Mouse (Mus musculus): ENCODE measurements around the gene Scrt2. TPM values are rescaled to one million over a fixed set of nuclear protein-coding genes. Genes with fewer than 3 reads are reported as not detected.

Scrt2 gene
- polyA plus RNA-seq, 1 experiment from 2014 or later: not detected

DNA sequence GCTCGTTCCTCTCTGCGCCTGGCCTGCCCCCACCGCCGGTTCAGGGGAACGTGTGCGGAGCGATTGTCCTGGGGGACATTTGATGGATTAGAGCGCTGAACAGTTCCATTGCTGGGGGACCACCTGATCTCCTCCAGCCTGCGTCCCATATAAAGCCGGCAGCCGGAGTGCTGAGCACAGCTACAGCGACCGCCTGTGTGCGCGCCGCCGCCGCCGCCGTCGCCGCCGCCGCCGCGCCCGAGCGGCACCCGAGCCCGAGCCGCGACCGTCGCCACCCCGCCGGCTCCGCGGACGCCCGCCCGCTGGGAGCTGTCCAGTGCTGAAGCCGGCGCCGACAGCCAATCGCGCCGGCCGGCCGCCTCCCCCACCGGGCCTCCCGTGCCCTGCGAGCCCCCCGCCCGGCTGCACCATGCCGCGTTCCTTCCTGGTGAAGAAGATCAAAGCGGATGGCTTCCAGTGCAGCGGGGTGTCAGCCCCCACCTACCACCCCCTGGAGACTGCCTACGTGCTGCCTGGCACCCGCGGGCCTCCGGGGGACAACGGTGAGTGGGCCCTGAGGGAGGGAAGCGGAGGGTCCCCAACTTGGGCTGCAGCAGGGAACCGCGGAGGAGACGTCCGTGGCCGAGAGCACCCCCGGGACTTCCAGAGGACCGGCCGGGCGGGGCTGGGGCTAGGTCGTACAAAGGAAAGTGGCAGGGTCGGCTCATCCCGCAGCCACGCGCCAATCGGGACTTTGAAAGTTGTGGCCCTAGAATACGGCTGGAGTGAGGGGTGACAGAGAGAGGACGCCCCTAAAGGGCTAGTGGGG is 516 bp downstream of the Scrt2 start:
- Histone ChIP-seq H3K27ac (ENCODE audit: low read length) (no peak overlapping the region), H3K9ac (replicated peaks; ENCODE audit: low read depth) (no peak overlapping the region), H3K4me2 (replicated peaks; ENCODE audit: low read depth, low read length) (peak overlapping the region; percentile 42), H3K36me3 (ENCODE audit: insufficient read depth, low read length) (no peaks in the 10 kb centered on the region), H3K4me3 (ENCODE audit: low read depth, low read length) (no peak overlapping the region), H3K27me3 (replicated peaks; ENCODE audit: insufficient read depth, low read length) (peaks cover 45% of the 10 kb centered on the region), H3K9me3 (ENCODE audit: low read length) (no peaks in the 10 kb centered on the region), H3K4me1 (ENCODE audit: insufficient read depth, low read depth, low read length) (0 out of 2 replicates have a peak, but pooled peaks cover 4% of the 10 kb centered on the region)
- no peak for TF ChIP-seq EP300 (IDR thresholded peaks at IDR 0.05)
- WGBS: under 1% methylated on average over 49 of the region's 81 CpGs
- peak; percentile 93 for ATAC-seq
- DNase-seq (ENCODE audit: low spot score): peak; percentile 82

DNA sequence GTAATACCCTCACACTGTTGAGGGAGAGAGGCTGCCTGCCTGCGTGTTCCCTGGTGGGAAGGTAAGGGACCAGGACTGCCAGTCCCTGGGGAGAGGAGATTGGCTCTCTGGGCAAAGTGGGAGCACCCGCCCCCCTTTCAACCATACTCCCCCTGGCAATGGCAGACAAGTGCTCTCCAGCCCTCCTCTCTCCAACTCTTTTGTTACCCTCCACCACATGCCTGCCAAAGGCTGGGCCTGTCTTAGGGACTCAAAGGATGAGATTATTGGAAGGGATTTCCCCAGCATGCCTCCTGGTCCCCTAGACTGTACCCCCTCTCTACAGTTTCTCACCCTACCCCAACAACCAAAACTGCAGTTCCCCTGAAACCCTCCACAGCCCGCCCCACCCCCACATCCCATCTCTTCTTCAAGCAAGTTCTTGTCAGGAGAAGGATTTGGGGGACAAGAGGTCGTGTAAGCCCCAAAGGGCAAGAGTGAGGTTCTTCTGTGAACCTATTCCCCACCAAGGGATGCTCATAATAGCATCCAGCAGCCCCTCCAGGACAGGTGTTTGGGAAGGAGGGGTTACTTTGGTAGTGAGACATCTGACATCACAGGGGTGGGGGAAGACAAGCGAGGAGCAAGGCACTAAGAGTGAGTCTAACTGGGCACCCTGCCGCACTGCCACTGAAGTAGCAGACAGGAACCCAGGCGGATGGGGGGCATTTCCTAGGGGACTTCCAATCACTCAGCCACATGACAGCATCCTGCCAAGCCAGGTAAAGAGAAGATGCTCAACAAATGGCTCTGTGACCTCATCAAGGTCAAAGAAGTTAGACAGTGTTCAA is 1.3 kb downstream of the Scrt2 start:
- Histone ChIP-seq H3K4me3 (ENCODE audit: low read depth, low read length) (no peak overlapping the region), H3K4me1 (ENCODE audit: insufficient read depth, low read depth, low read length) (0 out of 2 replicates have a peak, but pooled peaks cover 4% of the 10 kb centered on the region), H3K27ac (ENCODE audit: low read length) (no peak overlapping the region), H3K9ac (replicated peaks; ENCODE audit: low read depth) (no peak overlapping the region), H3K27me3 (replicated peaks; ENCODE audit: insufficient read depth, low read length) (peaks cover 41% of the 10 kb centered on the region), H3K36me3 (ENCODE audit: insufficient read depth, low read length) (no peaks in the 10 kb centered on the region), H3K9me3 (ENCODE audit: low read length) (no peaks in the 10 kb centered on the region), H3K4me2 (replicated peaks; ENCODE audit: low read depth, low read length) (no peak overlapping the region)
- no peak for DNase-seq (ENCODE audit: low spot score)
- TF ChIP-seq EP300 (IDR thresholded peaks at IDR 0.05): no peak
- TF ChIP-seq CTCF (IDR thresholded peaks at IDR 0.05): no peak
- ATAC-seq: no peak
- WGBS: 27% methylated on average over 6 of the region's 7 CpGs

DNA sequence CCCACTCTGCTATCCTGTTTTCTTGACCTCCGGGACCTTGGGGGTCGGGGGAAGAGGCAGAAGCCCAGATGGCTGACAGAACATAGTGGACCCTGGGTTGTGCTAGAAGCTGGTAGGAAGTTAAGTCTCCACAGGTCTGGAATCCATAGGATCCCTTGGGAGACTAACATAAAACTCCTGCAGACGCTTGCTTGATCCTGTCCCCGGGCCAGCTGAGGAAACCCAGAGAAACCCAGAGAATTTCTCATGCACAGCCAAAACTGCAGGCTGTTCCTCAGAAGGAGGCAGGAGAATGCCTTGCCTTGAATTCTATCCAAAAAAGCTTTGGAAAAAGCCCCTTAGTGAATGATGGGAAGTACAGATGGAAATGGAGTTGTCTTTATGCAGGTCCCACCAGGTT is 2.1 kb downstream of the Scrt2 start:
- DNase-seq (ENCODE audit: low spot score) (no peak), ATAC-seq (no peak)
- Histone ChIP-seq H3K9me3 (ENCODE audit: low read length) (no peaks in the 10 kb centered on the region), H3K36me3 (ENCODE audit: insufficient read depth, low read length) (no peaks in the 10 kb centered on the region), H3K4me1 (ENCODE audit: insufficient read depth, low read depth, low read length) (0 out of 2 replicates have a peak, but pooled peaks cover 4% of the 10 kb centered on the region), H3K4me2 (replicated peaks; ENCODE audit: low read depth, low read length) (no peak overlapping the region), H3K4me3 (ENCODE audit: low read depth, low read length) (no peak overlapping the region), H3K9ac (replicated peaks; ENCODE audit: low read depth) (no peak overlapping the region), H3K27me3 (replicated peaks; ENCODE audit: insufficient read depth, low read length) (peaks cover 41% of the 10 kb centered on the region), H3K27ac (ENCODE audit: low read length) (no peak overlapping the region)
- 61% methylated on average over 4 of the region's 4 CpGs for WGBS
- TF ChIP-seq CTCF (IDR thresholded peaks at IDR 0.05): no peak
- TF ChIP-seq EP300 (IDR thresholded peaks at IDR 0.05): no peak

DNA sequence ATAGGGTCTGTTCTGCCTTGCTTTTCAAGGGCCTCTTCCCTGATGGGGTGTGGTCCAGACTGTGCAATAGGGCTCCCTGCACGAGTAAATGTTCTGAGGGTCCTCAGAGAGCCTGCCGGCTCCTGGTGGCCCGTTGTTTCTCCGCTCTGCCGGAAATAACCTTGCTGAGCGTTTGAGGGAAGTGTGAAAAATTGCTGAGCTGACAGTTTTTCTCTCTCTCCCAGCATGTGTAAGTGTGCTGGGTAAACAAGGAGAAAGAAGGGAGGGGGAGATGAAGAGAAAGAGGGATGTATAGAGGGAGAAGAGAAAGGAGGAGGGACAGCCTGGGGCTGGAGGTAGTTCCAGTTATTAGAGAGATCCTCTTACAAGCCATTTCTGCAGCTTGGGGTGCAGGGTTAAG is 3.0 kb downstream of the Scrt2 start:
- TF ChIP-seq CTCF (IDR thresholded peaks at IDR 0.05): no peak
- no peak for TF ChIP-seq EP300 (IDR thresholded peaks at IDR 0.05)
- 34% methylated on average over 6 of the region's 6 CpGs for WGBS
- Histone ChIP-seq H3K36me3 (ENCODE audit: insufficient read depth, low read length) (no peaks in the 10 kb centered on the region), H3K9ac (replicated peaks; ENCODE audit: low read depth) (no peak overlapping the region), H3K27me3 (replicated peaks; ENCODE audit: insufficient read depth, low read length) (peaks cover 37% of the 10 kb centered on the region), H3K4me2 (replicated peaks; ENCODE audit: low read depth, low read length) (no peak overlapping the region), H3K4me3 (ENCODE audit: low read depth, low read length) (no peak overlapping the region), H3K27ac (ENCODE audit: low read length) (no peak overlapping the region), H3K4me1 (ENCODE audit: insufficient read depth, low read depth, low read length) (0 out of 2 replicates have a peak, but pooled peaks cover 4% of the 10 kb centered on the region), H3K9me3 (ENCODE audit: low read length) (no peaks in the 10 kb centered on the region)
- DNase-seq (ENCODE audit: low spot score): no peak
- ATAC-seq: no peak

DNA sequence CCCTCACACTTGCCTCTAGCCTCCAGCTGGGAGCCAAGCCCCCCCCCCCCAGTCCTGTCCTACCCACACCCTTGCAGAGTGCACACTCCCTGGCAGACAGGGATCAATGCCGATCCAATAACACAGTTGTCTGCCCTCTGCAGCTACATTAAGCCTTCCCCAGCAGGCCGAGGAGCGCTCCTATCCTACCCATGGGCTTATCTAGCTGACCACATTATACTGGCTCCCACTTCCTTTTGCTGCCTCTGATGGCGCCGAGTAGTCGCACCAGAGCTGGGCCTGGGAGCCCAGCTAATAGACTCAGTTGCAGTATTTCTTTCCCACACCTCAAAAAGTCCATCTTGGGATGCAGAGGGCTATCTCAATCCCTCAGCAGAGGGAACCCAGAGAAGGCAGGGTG is 4.1 kb downstream of the Scrt2 start:
- Histone ChIP-seq H3K9me3 (ENCODE audit: low read length) (no peaks in the 10 kb centered on the region), H3K27ac (ENCODE audit: low read length) (no peak overlapping the region), H3K4me1 (ENCODE audit: insufficient read depth, low read depth, low read length) (0 out of 2 replicates have a peak, but pooled peaks cover 4% of the 10 kb centered on the region), H3K27me3 (replicated peaks; ENCODE audit: insufficient read depth, low read length) (peaks cover 31% of the 10 kb centered on the region), H3K9ac (replicated peaks; ENCODE audit: low read depth) (no peak overlapping the region), H3K4me3 (ENCODE audit: low read depth, low read length) (no peak overlapping the region), H3K36me3 (ENCODE audit: insufficient read depth, low read length) (no peaks in the 10 kb centered on the region), H3K4me2 (replicated peaks; ENCODE audit: low read depth, low read length) (no peak overlapping the region)
- WGBS: 75% methylated on average over 6 of the region's 6 CpGs
- TF ChIP-seq CTCF (IDR thresholded peaks at IDR 0.05) (no peak), EP300 (IDR thresholded peaks at IDR 0.05) (no peak)
- ATAC-seq (no peak), DNase-seq (ENCODE audit: low spot score) (no peak)

DNA sequence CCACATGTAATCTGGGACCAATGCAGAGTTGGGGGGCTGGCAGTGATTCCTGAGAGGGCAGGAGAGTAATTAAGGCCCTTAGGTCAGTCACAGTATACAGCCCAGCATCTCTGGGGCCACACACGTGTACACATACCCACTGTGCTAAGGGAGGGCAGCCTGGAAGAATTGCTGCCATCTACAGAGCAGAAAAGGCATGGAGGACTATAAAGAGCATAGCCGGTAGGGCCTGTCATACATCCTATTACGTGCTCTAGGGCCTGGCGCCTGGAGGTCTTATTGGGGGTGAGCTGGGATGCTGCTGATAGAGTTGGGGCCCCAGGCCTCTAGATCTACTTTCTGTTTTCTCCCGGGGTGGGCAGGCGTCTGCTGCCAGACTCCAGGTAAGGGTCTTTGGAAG is 5.1 kb downstream of the Scrt2 start:
- WGBS: 78% methylated on average over 6 of the region's 6 CpGs
- H3K9me3 ChIP-seq (ENCODE audit: low read length): no peaks in the 10 kb centered on the region
- no peak for TF ChIP-seq CTCF (IDR thresholded peaks at IDR 0.05)
- no peak for TF ChIP-seq EP300 (IDR thresholded peaks at IDR 0.05)
- no peak for ATAC-seq
- no peak for DNase-seq (ENCODE audit: low spot score)
- no peak overlapping the region for H3K27ac ChIP-seq (ENCODE audit: low read length)
- H3K4me1 ChIP-seq (ENCODE audit: insufficient read depth, low read depth, low read length): 0 out of 2 replicates have a peak, but pooled peaks cover 4% of the 10 kb centered on the region
- no peak overlapping the region for H3K4me3 ChIP-seq (ENCODE audit: low read depth, low read length)
- peaks cover 30% of the 10 kb centered on the region for H3K27me3 ChIP-seq (replicated peaks; ENCODE audit: insufficient read depth, low read length)
- no peak overlapping the region for H3K9ac ChIP-seq (replicated peaks; ENCODE audit: low read depth)
- H3K36me3 ChIP-seq (ENCODE audit: insufficient read depth, low read length): no peaks in the 10 kb centered on the region
- no peak overlapping the region for H3K4me2 ChIP-seq (replicated peaks; ENCODE audit: low read depth, low read length)
